Mouse (Mus musculus) bone marrow, adult 2 months (tissue): Measurements from ENCODE around the gene Myrip.

ENCODE experiments used
- CTCF ChIP-seq: fragments of 200-500 bp; IDR thresholded peaks from 2 replicates; pipeline ENCODE4 v1.5.1; 2011; ENCODE audit warnings: low read length, control low read depth; ENCODE audit not compliant: control insufficient read depth, insufficient read depth
- POLR2A ChIP-seq: fragments of 200-500 bp; IDR thresholded peaks from 2 replicates; pipeline ENCODE4 v1.6.1; 2011; ENCODE audit warnings: low read depth, mild to moderate bottlenecking, control low read depth, low read length, borderline replicate concordance; ENCODE audit not compliant: control insufficient read depth

- TF ChIP-seq POLR2A (no peak), CTCF (no peak)
Observed at GRCm38 (mm10) chr9:120424567-120424966, 123.3 kb downstream of the Myrip start.
